Mouse (Mus musculus) liver, postnatal 0 days (tissue): ENCODE measurements at regions not wholly inside any gene's neighbourhood (a gene's known extent, or its start where the extent isn't known, plus 50 kb on each side); places are given as distances from the start of the nearest gene placed in this dataset.

Experiments used
- ATAC-seq: fragments of 200-750 bp; cut with Nextera tagmentation; 2 replicates; pipeline ENCODE4 v1.8.0; 2017; ENCODE audit warnings: mild to moderate bottlenecking, moderate library complexity
- DNase-seq: peaks from one replicate; pipeline ENCODE4 v3.0.0-alpha.2; 2016
- H3K27ac ChIP-seq: fragments of 300-500 bp; sonication (generic); 2 replicates; pipeline ENCODE4 v1.5.1; 2014; ENCODE audit warnings: antibody characterized with exemption, moderate library complexity, mild to moderate bottlenecking, low read depth
- H3K27me3 ChIP-seq: fragments of 300-500 bp; sonication (generic); 2 replicates; pipeline ENCODE4 v1.6.1; 2014; ENCODE audit warnings: low read length, control low read depth, mixed read lengths; ENCODE audit not compliant: insufficient read depth
- H3K36me3 ChIP-seq: fragments of 300-500 bp; sonication (generic); replicated peaks from 2 replicates; pipeline ENCODE4 v1.6.1; 2014; ENCODE audit warnings: mild to moderate bottlenecking, control low read depth, low read length, moderate library complexity, mixed read lengths; ENCODE audit not compliant: insufficient read depth
- H3K4me1 ChIP-seq: fragments of 300-500 bp; sonication (generic); 2 replicates; pipeline ENCODE4 v1.6.1; 2014; ENCODE audit warnings: antibody characterized with exemption, mild to moderate bottlenecking, control low read depth; ENCODE audit not compliant: insufficient read depth
- H3K4me2 ChIP-seq: fragments of 300-500 bp; sonication (generic); 2 replicates; pipeline ENCODE4 v1.6.1; 2014; ENCODE audit warnings: low read depth, mild to moderate bottlenecking, low read length, moderate library complexity, mixed read lengths
- H3K4me3 ChIP-seq: fragments of 300-500 bp; sonication (generic); 2 replicates; pipeline ENCODE4 v1.5.1; 2014; ENCODE audit warnings: low read depth, low read length
- H3K9ac ChIP-seq: fragments of 300-500 bp; sonication (generic); replicated peaks from 2 replicates; pipeline ENCODE4 v1.6.1; 2014; ENCODE audit warnings: mild to moderate bottlenecking, moderate library complexity
- H3K9me3 ChIP-seq: fragments of 300-500 bp; sonication (generic); 2 replicates; pipeline ENCODE4 v1.6.1; 2016; ENCODE audit warnings: mild to moderate bottlenecking, control low read depth, low read length, mixed read lengths
- CTCF ChIP-seq: sonication (generic); IDR thresholded peaks from 2 replicates; pipeline ENCODE4 v1.5.1; 2016; ENCODE audit warnings: antibody characterized with exemption, low read depth
- EP300 ChIP-seq: IDR thresholded peaks from 2 replicates; pipeline ENCODE4 v1.6.1; 2016; ENCODE audit warnings: antibody characterized with exemption, low read depth, mild to moderate bottlenecking
- WGBS: fragments of 180-500 bp; shearing (Covaris S2); extraction: QIAGEN DNeasy Blood & Tissue Kit; methylation state at CpG from one replicate; pipeline ENCODE4 v1.1.7; 2014; ENCODE audit not compliant: insufficient replicate concordance; 5-methylcytosine and 5-hydroxymethylcytosine counted together

DNA sequence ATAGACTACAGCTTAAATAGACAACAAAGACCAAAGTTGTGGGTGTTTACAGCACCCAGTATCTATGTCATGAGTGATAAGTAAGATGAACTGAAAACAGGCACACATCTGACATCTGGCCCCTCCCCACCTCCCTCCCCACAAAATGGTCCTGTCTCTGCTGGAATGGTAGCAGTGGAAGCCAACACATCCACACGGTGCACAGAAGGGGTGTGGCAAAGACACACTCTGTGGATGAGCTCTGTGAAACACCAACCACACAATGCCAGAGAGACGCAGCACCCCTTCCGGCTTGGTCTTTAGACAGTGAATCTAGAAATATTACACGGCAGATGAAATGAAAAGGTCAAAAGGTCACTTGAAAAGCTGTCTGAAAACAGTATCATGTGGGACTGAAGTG lies 85.6 kb downstream of the Fgf18 start:
- no peak for ATAC-seq
- Histone ChIP-seq H3K27me3 (no peaks in the 10 kb centered on the region), H3K4me3 (no peak overlapping the region), H3K4me1 (no peaks in the 10 kb centered on the region), H3K36me3 (no peaks in the 10 kb centered on the region), H3K27ac (no peak overlapping the region), H3K4me2 (no peak overlapping the region), H3K9me3 (no peaks in the 10 kb centered on the region), H3K9ac (no peak overlapping the region)
- 68% methylated on average over 4 of the region's 4 CpGs for WGBS
- TF ChIP-seq EP300 (no peak), CTCF (no peak)
- DNase-seq = no peak

DNA sequence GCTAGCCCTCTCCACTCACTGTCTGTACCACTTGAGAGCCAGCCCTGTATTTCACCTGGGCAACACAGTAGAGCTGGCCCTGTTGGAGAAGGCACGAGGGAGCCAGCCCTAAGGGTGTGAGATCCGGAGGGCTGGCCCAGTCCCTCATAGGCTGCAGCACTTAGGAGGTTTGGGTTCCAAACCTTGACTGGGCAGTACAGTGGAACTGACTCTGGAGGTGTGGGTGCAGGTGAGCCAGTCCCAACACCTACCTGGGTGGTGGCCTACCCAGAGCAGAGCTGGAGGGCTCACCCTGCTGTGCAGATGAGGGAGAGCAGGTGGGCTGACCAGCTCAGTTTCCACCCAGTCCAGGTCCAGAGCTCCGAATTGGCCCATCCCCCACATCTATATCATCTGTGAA lies 86.8 kb downstream of the Fgf18 start:
- DNase-seq = no peak
- no peak overlapping the region for H3K4me2 ChIP-seq
- no peak overlapping the region for H3K27ac ChIP-seq
- H3K4me3 ChIP-seq = no peak overlapping the region
- H3K9ac ChIP-seq = no peak overlapping the region
- WGBS = 54% methylated on average over 3 of the region's 3 CpGs
- no peaks in the 10 kb centered on the region for H3K4me1 ChIP-seq
- TF ChIP-seq EP300 (no peak), CTCF (no peak)
- H3K27me3 ChIP-seq = no peaks in the 10 kb centered on the region
- ATAC-seq = no peak
- H3K36me3 ChIP-seq = no peaks in the 10 kb centered on the region
- H3K9me3 ChIP-seq = no peaks in the 10 kb centered on the region

DNA sequence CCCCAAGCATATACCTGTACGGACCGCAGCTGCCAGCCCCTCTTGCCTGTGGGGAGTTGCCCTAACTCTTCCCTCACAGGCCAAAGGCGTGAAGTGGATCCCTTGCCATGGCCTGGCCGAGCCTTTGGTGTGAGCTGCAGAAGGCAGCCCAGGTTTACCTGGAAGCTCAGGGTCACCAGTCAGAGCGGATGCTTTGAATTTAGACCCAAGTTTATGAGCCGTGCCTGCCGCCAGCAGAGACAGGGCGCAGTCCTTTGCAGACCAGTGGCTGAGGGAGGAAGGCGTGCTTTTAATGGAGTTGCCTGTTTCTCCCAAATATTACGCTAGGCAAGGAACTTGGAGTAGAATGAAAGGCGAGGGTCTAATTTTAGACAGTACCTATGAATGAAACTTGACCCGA lies 97.0 kb downstream of the Fgf18 start:
- TF ChIP-seq EP300 (no peak), CTCF (no peak)
- DNase-seq = no peak
- Histone ChIP-seq H3K4me1 (no peaks in the 10 kb centered on the region), H3K36me3 (no peaks in the 10 kb centered on the region), H3K4me2 (no peak overlapping the region), H3K9me3 (no peaks in the 10 kb centered on the region), H3K9ac (no peak overlapping the region), H3K27ac (no peak overlapping the region), H3K4me3 (no peak overlapping the region), H3K27me3 (no peaks in the 10 kb centered on the region)
- 75% methylated on average over 12 of the region's 12 CpGs for WGBS
- ATAC-seq = no peak

DNA sequence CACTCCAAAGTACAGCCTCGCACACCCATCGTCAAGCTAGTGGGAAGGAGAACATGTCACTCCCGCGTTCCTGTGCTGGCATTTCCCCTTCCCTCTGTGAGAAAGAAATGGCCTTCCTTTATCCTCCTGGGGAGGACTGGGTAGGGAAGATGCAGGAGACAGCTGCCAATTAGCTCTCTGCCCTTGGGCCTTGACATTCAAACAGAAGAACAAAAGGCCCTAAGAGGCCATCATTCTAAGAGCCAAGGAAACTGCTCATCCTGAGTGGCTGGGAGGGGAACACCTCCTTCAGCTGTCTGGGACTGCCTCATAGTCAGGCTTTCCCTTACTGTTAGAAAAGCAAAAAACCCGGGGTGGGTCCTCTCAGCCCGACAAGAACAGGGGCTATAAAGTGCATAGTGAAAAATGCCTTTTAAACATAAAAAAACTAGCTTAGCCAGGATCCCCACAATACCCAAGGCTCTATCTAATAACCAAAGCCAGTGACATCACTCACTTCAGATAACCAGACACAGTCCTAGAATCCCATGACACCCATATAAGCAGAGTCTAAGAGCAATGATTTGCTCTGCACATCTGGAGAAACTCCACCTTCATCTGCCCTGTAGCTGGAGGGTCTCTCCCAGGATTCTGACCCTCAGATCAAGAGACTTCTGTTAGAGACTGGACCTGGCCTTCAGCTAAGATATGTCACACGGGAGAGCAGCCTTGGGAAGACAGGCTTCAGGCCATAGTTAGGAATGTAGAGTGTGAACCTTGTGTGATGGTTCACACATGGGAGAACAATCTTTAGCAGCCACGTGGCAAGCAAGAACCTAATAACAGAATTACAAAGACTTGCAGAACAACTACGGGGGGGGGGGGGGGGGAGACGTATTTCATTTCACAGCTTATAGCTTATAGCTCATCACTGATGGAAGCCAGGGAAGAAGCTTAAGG lies 107.1 kb downstream of the Fgf18 start:
- H3K4me1 ChIP-seq = no peaks in the 10 kb centered on the region
- no peak overlapping the region for H3K9ac ChIP-seq
- no peak overlapping the region for H3K27ac ChIP-seq
- no peak for ATAC-seq
- H3K4me2 ChIP-seq = no peak overlapping the region
- DNase-seq = no peak
- H3K27me3 ChIP-seq = no peaks in the 10 kb centered on the region
- H3K9me3 ChIP-seq = no peaks in the 10 kb centered on the region
- no peak for TF ChIP-seq CTCF
- no peak for TF ChIP-seq EP300
- WGBS = 73% methylated on average over 10 of the region's 10 CpGs
- no peaks in the 10 kb centered on the region for H3K36me3 ChIP-seq
- H3K4me3 ChIP-seq = no peak overlapping the region

DNA sequence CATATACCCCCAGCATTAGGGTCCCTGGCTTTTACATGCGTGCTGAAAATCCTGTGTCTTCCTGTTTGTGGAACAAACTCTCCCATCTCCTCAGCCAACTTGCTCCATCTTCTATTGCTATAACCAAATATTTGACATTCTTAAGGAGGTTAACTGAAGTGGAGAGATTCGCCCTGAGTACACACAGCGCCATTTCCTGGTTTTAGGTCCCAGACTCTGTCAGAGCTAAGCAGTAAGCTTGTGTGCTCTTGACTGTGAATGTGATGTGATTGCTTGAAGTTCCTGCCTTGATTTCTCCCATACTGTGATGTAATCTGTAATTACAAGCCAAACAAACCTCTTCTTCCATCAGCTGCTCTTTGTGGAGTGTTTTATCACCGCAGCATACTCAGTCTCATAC lies 110.8 kb downstream of the Fgf18 start:
- no peaks in the 10 kb centered on the region for H3K9me3 ChIP-seq
- H3K4me3 ChIP-seq = no peak overlapping the region
- H3K9ac ChIP-seq = no peak overlapping the region
- no peaks in the 10 kb centered on the region for H3K36me3 ChIP-seq
- no peaks in the 10 kb centered on the region for H3K27me3 ChIP-seq
- WGBS = 60% methylated on average over 4 of the region's 4 CpGs
- no peaks in the 10 kb centered on the region for H3K4me1 ChIP-seq
- DNase-seq = no peak
- no peak overlapping the region for H3K27ac ChIP-seq
- no peak for ATAC-seq
- H3K4me2 ChIP-seq = no peak overlapping the region
- TF ChIP-seq EP300 (no peak), CTCF (no peak)

DNA sequence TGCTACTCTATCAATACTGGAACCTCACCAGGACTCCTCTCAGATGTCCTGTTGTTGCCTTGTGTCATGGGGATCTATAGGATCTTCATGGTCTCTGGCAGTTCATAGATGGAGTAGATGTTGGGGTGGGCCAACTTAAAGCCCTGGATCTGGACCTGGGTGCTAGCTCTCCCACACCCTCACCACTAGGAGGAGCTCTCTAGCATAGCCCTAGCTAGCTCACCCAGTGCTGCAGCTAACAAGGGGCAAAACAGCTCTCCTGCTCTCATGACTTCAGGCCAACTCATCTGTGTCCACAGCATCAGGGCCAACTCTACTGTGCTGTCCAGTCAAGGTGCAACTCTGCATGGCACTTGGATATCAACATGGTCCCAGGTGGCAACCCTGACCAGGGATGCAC lies 118.3 kb downstream of the Fgf18 start:
- ATAC-seq (no peak), DNase-seq (no peak)
- Histone ChIP-seq H3K4me3 (no peak overlapping the region), H3K9me3 (no peaks in the 10 kb centered on the region), H3K27me3 (no peaks in the 10 kb centered on the region), H3K9ac (no peak overlapping the region), H3K36me3 (no peaks in the 10 kb centered on the region), H3K27ac (no peak overlapping the region), H3K4me2 (no peak overlapping the region), H3K4me1 (no peaks in the 10 kb centered on the region)
- TF ChIP-seq CTCF = peak; percentile 61
- no peak for TF ChIP-seq EP300
